Mouse (Mus musculus): ENCODE results near the gene Chrne. TPM values are rescaled to one million over a fixed set of nuclear protein-coding genes. Genes with fewer than 3 reads are reported as not detected.

The Chrne gene
- not detected for total RNA-seq (2021)
- long read RNA-seq, experiment 1 = 0 reads
- long read RNA-seq, experiment 2 = 0 reads

DNA sequence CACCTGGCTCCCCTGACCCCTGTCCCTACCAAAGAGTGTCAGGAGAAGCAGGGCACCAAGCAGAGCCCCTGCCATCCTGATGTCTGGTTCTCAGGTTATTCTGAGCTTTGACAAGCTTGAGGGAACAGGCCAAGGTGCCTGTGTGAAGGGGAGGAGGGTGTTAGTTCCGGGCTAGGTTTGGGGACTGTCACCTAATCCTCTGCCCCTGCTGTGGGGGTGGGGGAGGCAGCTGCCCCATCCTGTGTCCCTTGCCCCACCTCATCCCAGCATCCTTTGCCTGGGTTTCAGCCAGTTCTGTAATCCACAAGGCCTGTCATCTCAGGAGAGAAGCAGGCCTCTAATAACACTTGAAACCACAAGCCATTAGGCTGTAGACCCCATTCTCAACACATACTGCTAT lies at the start of gene Chrne:
Gene Chrne, minus strand, starts transcription at position 116 of the 400 bp plus-strand sequence.
- Histone ChIP-seq H3K27ac (no peak within 1 kb of the TSS), H3K4me3 (no peak within 1 kb of the TSS)
- no peak for TF ChIP-seq CTCF (conservative IDR thresholded peaks at IDR 0.05)
- no peak for DNase-seq (ENCODE audit: low spot score in 2 of 2)

DNA sequence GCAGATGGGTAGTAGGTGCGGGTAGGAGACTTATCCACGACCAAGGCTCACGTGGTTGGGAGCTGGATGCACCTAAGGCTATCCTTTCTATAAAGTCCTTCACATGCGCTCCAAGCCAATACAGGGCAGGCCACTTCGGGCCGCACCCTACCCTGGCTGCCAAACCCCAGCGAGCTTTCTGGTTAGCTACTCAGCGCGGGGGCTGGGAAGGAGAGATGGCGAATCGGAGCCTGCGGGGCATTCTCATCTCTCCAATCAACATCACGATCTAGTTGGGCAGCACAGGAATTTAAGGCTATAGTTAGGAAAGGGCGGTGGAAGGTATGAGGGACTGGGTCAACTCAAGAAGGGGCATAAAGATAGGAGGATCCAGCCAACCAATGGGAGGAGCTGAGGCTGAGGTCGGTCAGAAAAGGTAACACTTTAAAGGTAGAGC lies 49.3 kb upstream of the Chrne start:
- no peak for TF ChIP-seq CTCF (conservative IDR thresholded peaks at IDR 0.05)
- H3K4me3 ChIP-seq = peak overlapping the region; percentile 82
- peak in 1 of 2 experiments; percentile 69 for DNase-seq (ENCODE audit: low spot score in 2 of 2)
- H3K27ac ChIP-seq = peak overlapping the region; percentile 99

DNA sequence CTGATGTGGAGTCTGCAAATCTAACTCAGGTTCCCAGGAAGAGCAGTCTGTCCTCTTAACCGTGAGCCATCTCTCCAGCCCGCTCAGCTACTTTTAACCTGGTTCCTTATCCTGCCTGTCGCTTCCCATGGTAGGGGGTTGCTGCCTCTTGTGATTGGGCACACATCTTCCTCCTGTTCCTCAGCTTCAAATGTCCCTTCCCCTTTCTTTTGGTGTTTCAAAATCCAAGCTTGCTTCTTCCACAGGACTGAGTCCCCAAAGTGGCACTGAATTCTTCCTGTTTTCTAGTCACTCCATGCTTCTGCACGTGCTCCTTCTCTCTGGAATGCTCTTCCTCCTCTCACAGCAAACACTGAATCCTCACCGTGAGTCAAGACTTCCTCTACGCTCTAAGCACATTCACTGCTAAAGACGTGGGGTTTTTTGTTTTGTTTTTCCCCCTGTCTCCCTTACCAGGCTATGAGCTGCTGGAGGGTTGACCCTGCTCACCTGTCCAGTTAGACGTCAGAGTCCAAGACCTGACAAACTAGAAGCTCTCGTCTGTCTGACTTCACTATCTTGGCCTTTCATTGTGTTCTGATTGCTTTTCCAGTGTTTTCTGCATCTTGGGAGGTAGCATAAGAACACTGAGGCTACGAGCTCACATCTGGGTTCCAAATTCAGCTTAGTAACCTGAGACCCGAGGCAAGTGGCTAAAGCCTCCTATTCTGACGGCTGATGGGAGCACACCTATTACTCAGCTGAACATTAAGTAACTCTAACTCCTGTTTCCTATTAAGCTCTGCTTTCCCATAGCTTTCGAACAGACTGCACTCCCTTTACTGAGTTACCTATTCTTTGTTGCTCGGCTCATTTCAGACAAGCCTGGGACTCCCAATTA lies 48.5 kb upstream of the Chrne start:
- DNase-seq (ENCODE audit: low spot score in 2 of 2) = no peak
- no peak for TF ChIP-seq CTCF (conservative IDR thresholded peaks at IDR 0.05)
- H3K27ac ChIP-seq = peak overlapping the region; percentile 99

DNA sequence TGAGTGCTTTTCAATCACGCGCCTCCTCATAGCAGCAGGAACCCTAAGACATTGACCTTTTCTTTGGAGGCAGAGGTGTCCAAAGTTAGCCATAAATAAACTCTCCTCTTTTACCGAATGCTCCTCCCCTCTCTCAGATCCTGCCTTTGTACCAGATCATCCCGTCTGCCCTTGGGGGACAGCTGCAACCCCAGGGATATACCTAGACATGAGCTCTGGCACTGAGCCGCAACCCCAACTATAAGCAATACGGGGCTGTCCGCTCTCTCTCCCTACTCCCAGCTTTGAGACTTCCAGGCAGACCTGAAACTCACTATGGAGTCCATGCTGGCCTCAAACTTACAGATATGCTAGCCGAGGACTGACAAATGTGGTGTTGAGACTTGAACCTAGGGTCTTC lies 47.7 kb upstream of the Chrne start:
- Histone ChIP-seq H3K27ac (no peak overlapping the region), H3K4me3 (no peak overlapping the region)
- no peak for TF ChIP-seq CTCF (conservative IDR thresholded peaks at IDR 0.05)
- no peak for DNase-seq (ENCODE audit: low spot score in 2 of 2)

More for the DNA sequence above, 48.5 kb upstream of the Chrne start:
- peak overlapping the region; percentile 82 for H3K4me3 ChIP-seq

DNA sequence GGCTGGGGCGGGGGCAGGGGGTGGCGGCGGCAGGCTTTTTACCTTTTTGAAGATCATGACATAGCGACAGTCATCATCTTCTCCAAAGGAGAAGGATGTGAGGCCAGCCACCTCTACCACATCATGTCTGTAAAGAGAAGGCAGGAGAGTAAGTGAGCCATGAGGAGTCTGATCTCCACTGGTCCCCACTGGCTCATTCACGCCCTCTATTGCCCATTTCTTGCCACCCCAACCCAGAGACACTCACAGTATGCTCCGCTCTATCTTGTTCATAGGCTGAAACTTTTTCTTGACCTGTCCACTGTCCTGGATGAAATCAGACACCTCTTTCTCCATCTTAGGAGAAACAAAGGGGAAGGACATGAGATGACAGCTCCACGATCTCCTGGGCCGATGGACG lies 45.7 kb upstream of the Chrne start:
- Histone ChIP-seq H3K4me3 (no peak overlapping the region), H3K27ac (no peak overlapping the region)
- peak; percentile 12; the same call in 1 of the 2 replicates for TF ChIP-seq CTCF (conservative IDR thresholded peaks at IDR 0.05)
- DNase-seq (ENCODE audit: low spot score in 2 of 2) = no peak

DNA sequence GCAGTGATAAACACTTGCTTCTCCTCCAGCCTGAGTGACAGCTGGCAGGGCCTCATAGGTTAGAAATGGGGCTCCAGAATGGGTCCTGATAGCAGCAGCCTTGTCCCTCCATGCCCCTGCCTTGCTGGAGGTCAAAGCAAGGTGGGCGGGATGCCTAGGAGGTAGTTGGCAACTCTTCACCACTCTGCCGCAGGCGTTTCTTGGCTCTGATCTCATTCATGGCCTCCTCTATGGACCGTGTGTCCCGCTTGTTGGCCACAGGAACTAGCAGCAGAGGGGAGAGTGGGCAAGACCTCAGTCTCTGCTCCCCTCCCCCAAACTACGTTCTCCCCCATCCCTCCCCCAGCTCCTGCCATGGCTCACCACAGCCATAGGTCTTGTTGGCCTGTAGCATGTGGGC lies 44.9 kb upstream of the Chrne start:
- H3K4me3 ChIP-seq = no peak overlapping the region
- no peak for TF ChIP-seq CTCF (conservative IDR thresholded peaks at IDR 0.05)
- DNase-seq (ENCODE audit: low spot score in 2 of 2) = no peak
- no peak overlapping the region for H3K27ac ChIP-seq

DNA sequence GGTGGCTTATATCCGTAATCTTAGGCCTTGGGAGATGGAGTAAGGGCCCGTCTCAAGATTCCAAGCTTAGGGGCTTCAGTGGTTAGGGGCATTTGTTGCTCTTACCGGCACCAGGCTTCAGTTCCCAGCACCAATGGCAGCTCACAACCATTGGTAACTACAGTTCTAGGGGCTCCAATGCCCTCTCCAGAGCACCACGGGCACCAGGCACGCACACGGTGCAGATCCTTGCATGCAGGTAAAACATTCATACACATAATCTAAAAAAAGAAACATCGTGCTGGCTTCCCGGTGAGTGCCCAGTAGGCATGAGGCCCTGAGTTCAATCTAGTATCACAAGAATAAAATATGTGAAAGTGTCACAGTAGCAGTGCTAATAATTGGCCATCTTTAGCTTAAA lies 44.1 kb upstream of the Chrne start:
- H3K4me3 ChIP-seq = no peak overlapping the region
- DNase-seq (ENCODE audit: low spot score in 2 of 2) = no peak
- TF ChIP-seq CTCF (conservative IDR thresholded peaks at IDR 0.05) = no peak

DNA sequence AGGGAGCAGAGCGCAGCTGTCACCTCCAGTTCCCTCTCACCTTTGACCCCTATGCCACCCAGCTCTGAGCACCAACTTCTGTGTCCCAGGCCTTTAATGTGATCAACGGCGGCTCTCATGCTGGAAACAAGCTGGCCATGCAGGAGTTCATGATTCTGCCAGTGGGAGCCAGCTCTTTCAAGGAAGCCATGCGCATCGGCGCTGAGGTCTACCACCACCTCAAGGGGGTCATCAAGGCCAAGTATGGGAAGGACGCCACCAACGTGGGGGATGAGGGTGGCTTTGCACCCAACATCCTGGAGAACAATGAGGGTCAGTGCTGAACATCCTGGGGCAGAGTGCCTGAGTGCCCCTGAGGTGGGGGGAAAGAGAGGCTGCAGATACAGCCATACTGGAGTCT lies 41.6 kb upstream of the Chrne start:
- Histone ChIP-seq H3K4me3 (no peak overlapping the region), H3K27ac (no peak overlapping the region)
- no peak for DNase-seq (ENCODE audit: low spot score in 2 of 2)
- no peak for TF ChIP-seq CTCF (conservative IDR thresholded peaks at IDR 0.05)

More for the DNA sequence above, 44.1 kb upstream of the Chrne start:
- no peak overlapping the region for H3K27ac ChIP-seq

DNA sequence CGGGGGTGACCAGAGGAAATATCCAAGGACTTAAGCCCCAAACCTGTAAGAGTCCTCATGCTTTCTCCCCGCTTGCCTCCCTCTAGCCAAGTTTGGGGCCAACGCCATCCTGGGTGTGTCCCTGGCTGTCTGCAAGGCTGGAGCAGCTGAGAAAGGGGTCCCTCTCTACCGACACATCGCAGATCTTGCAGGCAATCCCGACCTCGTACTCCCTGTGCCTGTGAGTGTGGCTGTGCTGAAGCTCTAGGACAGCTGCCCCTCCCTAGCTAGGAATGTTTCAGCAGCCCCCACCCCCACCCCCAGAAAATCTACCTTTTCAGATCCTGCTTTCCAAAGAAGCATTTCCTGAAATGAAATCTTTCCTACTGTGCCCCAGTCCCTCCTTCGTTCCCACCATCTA lies 39.9 kb upstream of the Chrne start:
- H3K4me3 ChIP-seq = no peak overlapping the region
- no peak overlapping the region for H3K27ac ChIP-seq
- no peak for TF ChIP-seq CTCF (conservative IDR thresholded peaks at IDR 0.05)
- DNase-seq (ENCODE audit: low spot score in 2 of 2) = no peak

DNA sequence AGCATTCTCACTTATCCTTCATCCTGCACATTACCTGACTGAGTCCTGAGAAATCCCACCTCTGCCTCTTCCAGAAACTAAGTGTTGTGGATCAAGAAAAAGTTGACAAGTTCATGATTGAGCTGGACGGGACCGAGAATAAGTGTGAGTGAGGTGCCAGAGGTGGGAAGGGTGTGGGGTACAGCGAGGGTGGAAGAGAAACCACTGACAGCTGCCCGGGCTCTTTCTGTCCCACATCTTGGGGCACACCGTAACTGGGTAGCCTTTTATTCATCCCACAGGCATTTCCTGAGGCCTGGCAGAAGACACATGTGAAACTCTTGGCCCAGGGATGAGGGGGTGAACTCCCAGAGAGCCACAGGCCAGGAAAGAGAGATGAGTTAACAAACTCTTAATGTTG lies 39.5 kb upstream of the Chrne start:
- no peak overlapping the region for H3K4me3 ChIP-seq
- DNase-seq (ENCODE audit: low spot score in 2 of 2) = no peak
- no peak for TF ChIP-seq CTCF (conservative IDR thresholded peaks at IDR 0.05)
- H3K27ac ChIP-seq = no peak overlapping the region

DNA sequence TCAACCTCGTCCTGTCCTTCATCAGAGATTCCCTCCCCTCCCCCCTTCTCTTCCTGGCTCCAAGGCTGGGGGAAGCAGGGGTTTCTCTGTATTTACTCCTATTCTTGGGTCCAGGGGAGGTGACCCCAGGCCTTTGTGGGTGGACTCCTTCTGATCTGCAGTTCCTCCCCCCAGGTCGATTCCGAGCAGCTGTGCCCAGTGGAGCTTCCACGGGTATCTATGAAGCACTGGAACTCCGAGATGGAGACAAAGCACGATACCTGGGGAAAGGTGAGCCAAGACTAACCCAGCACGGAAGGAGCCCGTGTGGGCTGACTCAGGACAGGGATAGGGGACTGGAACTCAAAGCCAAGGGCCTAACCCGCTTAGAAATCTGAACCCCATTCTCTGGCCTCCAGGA lies 39.0 kb upstream of the Chrne start:
- Histone ChIP-seq H3K27ac (no peak overlapping the region), H3K4me3 (no peak overlapping the region)
- TF ChIP-seq CTCF (conservative IDR thresholded peaks at IDR 0.05) = no peak
- no peak for DNase-seq (ENCODE audit: low spot score in 2 of 2)

DNA sequence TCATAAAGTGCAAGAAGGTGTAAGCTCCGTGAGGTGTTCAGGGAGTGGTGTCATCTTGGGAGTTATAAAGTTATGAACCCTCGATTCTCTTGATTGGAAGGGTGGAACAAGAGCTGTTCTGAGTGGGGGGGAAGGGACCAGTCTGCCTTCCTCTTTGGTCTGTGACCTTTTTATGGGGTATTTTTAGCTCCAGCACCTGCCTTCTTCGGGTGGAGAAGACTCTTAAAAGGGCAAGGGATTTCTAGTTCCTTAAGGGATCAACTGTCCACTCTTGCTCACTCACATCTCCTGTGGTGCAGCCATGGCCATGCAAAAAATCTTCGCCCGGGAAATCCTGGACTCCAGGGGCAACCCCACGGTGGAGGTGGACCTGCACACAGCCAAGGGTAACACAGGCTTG lies 38.6 kb upstream of the Chrne start:
- no peak for TF ChIP-seq CTCF (conservative IDR thresholded peaks at IDR 0.05)
- no peak for DNase-seq (ENCODE audit: low spot score in 2 of 2)

DNA sequence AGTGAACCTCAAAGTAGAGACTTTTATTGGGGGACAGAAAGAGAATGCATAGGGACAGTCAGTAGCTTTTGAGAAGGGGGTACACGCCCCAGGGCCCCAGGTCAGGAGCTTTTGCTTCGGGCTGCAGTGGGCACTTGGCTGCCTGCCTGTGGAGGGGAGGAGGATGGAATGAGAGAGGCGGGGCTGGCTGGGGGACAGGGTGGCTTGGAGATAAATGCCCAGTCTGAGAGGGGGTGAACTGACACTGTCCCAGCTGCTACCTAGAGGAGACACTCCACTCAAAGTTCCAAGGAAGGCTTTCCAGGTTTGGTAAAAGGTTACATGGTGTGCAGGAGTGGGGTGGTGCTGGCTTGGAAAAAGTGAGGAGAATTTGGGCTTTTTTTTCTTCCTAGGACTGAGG lies 37.9 kb upstream of the Chrne start, which contains the start of gene Eno3:
Gene Eno3, plus strand, starts transcription at position 239 of the 400 bp plus-strand sequence.
- DNase-seq (ENCODE audit: low spot score in 2 of 2) = no peak
- peak within 1 kb of the TSS; percentile 100 for H3K4me3 ChIP-seq
- no peak for TF ChIP-seq CTCF (conservative IDR thresholded peaks at IDR 0.05)
- H3K27ac ChIP-seq = peak within 1 kb of the TSS; percentile 98

More for the DNA sequence above, 38.6 kb upstream of the Chrne start:
- Histone ChIP-seq H3K4me3 (no peak overlapping the region), H3K27ac (no peak overlapping the region)

DNA sequence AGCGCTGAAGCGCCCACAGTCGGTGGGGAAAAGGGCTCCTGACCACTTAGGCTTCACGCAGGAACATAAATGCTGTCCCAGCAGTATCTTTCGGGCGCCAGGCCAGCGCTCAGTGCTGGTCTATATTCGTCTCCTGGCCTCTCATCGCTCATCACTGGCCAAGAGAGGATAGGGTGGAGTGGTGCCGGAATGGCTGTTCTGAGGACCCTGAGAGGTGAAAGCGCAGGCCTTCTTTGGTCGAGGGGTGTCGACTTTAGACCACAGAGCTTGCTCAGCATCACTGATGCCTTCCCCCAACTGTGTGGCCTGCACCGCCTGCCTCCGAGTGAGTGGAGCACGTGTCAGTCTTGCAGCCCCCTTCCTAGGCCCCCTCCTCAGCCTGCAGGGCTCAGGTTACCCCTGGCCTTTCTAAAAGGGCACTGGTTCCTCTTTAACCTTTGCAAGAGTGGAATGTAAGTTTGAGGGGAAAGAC lies 37.5 kb upstream of the Chrne start:
- Histone ChIP-seq H3K4me3 (peak overlapping the region; percentile 100), H3K27ac (peak overlapping the region; percentile 98; the same call in 1 of the 2 replicates)
- no peak for TF ChIP-seq CTCF (conservative IDR thresholded peaks at IDR 0.05)
- no peak for DNase-seq (ENCODE audit: low spot score in 2 of 2)

All from layer of hippocampus, adult 2 months (tissue).